Mouse (Mus musculus): Measurements from ENCODE around the gene Fkbp9.

GRCm38 (mm10) chr6:56843229-56843628 lies 11.4 kb downstream of the Fkbp9 start:
- TF ChIP-seq POLR2A (IDR thresholded peaks at IDR 0.05; ENCODE audit: control insufficient read depth, low read depth, low read length) (no peak), CTCF (IDR thresholded peaks at IDR 0.05; ENCODE audit: control insufficient read depth, insufficient read depth, insufficient replicate concordance, low read depth, low read length) (no peak)

Measured in testis, adult 2 months (tissue).